Mouse (Mus musculus) frontal cortex, adult (tissue): ENCODE measurements around the gene Tnxb.

Experiments
- ATAC-seq: cut with Nextera tagmentation; 2 replicates; pipeline ENCODE4 v1.9.2; 2017; ENCODE audit warnings: mild to moderate bottlenecking, moderate library complexity, mixed read lengths; ENCODE audit not compliant: low TSS enrichment

Gene Tnxb

DNA sequence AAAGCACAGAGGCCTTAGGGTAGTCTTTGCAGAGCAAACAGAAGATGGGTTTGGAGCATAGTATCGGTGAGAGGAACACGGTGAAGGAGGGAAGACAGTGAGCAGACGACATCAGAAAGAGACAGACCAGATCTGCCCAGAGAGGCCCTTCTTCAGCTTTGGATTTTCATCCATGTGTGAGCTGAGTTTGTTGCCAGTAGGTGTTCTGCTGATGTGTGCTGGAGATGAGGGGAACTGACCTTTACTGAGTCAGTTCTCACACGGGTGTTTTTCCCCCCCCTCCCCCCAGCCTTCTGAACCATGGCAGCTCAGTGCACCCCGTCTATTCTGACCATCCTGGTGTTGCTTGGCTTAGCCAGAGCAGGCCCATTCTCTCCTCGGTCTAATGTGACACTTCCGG is at the start of gene Tnxb:
Tnxb (plus strand) TSS at position 301 of the 400 bp plus-strand sequence.
- ATAC-seq, result no peak

GRCm38 (mm10) chr17:34621006-34621405 is 49.3 kb upstream of the Tnxb start:
- ATAC-seq, result no peak

DNA sequence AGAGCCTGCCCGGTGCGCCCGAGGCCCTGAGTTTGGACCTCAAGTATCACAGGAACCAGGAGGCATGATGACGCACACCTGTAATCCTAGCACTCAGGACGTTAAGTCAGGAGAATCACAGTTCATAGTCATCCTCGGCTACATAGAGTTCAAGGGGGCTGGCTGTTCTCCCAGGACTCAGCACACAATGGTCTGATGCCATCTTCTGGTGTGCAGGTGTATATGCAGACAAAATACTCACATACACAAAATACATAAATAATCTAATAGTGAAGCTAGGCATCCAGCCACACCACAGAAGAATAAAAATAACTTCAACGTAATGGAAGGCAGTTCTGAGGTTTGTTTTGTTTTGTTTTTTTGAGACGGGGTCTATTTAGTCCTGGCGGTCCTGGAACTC is 47.2 kb upstream of the Tnxb start:
- no peak for ATAC-seq

DNA sequence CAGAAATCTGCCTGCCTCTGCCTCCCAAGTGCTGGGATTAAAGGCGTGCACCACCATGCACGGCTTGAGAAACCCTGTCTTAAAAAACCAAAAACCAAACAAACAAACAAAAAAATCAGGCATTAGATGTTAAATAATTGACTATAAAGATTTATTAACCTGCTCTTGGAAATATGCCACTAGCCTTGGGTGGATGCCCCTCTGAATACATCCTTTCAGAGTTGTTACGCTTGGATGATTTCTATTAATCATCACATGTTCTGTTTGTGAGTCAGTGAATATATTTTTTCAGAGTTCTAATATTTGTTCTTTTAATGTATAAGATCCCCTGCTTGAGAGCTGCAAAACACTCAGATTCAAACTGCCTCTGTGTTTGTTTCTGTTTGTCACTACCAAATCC is 45.4 kb upstream of the Tnxb start:
- no peak for ATAC-seq

- ATAC-seq, result no peak
Measured at GRCm38 (mm10) chr17:34626062-34626772, 44.1 kb upstream of the Tnxb start.

GRCm38 (mm10) chr17:34626773-34627092 is 43.6 kb upstream of the Tnxb start:
- ATAC-seq, result peak; percentile 14; the same call in 1 of the 2 replicates

DNA sequence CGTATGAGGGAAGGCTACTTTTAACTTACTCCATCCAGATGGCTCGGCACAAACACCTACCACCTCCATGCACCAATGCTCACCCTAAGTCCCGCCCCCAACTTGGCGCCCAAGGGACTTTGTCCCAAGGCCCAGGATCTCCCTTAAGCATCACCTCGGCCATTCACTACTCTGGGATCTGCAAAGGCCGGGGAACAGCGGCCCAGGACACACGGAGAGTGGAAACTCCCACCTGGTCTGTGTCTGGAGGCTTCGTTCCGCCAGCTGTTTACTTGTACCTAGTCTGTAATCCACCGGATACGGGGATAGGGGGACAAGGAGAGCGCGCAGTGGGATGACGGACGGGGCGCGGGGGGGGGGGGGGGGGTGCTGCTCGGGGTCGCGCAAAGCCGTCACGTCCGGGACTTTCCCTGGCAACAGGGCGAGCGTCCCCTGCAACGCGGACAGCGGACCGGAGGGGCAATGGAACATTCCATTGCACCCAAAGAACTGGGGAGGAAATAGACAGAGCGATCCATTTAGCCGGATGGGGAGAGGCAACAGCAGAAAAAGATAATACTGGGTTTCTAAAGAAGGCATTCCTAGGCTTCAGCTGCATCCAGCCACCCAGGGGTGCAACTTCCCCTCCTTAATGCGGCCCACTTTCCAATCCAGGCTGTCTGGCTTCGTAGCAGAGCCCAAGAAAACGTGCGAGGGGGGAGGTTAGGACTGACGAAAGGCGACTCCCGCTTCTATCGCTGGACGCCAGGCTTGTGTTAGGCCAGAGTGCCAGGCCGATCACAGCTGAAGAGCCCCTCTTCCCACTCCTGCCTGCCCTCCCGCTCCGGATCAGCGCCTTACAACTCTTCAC is 43.0 kb upstream of the Tnxb start:
- ATAC-seq, result peak; percentile 38

DNA sequence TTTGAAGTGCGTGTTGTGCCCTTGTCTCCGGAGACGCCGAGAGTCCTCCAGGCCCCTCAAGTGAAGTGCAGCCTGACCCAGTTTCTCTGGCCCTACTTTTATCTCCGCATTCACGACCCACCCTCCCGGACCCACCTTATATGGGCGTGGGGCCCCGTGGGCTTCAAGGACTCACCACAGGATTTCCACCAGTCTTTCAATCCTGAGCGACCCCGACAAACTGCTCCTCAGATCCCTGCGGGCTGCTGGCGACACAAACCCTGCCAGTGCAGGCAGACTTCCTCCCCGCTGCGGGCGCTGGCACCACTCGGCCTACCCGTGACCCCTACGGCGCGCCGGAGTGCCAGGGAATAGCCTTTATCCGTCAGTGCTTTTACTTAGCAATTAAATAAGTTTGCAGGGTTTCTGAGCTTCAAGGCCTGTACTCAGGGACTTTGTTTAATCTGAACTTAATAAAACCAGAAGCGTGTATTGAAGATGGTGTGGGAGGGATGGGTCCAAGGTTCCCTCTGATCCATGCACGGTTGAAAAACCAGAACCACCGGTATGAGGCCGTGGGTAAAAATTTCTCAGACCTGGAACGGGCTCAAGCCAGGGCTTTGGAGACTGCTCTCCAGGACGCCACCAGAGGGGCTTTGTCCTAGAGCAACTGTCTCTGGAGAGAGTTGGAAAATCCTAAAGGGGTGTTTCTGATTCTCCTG is 42.2 kb upstream of the Tnxb start, which contains the start of gene Ppt2:
Ppt2 (minus strand) TSS at position 568 of the 701 bp plus-strand sequence.
- no peak for ATAC-seq

GRCm38 (mm10) chr17:34628644-34628967 is 41.7 kb upstream of the Tnxb start:
- no peak for ATAC-seq

DNA sequence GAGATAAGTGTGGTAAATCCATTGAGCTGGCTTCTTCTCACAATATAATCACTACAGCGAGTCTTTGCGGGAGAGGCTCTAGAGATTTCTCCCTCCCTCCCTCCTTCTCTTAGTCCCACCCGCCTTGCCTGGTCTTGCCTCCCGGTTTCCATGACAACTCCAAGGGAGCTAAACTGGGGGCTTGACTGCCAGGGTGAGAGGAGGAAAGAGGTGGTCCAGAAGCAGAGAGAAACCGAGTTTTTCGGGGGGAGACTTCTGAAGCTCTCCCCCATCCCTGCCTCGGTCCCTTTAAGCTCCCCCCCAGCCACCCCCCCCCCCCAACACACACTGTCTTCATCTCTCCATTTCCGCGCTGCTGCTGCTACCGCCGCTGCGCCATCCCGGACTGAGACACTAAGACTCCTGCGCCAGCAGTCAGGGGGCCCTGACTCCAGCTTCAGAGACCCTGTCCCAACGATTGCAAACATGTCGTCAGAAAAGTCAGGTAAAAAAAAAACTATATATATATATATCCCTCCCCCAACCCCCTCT is 41.0 kb upstream of the Tnxb start, which contains the start of gene Prrt1:
Prrt1 (plus strand) TSS at position 313 of the 531 bp plus-strand sequence.
- ATAC-seq, result peak; percentile 29

DNA sequence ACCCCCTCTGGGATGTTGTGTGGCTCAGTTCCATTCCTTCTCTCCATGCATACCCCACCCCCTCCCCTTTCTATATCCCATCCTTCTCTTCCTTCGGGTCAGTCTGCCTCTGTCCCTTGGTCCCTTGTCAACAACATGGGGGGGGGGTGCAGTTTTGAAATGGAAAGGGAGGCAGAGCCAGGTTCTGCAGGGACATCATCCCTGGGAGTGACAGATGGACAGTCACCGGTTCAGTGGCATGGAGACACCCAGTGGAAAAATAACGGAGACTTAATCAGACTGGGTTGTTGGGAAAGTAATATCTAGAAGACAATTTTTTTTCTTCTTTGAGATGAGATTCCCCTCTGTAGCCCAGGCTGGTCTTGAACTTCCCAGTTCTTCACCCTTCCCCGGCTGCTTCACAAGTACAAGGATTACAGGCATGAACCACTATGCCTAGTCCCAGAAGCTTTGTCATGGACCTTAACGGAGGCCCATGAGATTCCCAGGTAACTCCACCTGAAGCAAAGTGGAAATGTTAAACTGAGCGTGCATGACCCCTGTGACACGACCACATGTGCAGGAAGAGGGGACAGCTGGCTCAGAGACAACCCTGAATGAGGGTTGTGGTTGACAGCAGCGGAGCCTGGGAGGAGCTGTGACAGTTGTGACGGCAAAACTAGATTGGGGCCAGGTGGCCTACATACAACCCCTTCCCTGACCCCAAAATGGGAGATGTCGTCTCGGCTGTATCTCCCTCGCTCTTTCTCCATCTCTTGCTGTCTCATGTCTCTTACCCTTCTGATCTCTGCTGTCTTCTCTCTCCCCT is 40.3 kb upstream of the Tnxb start:
- ATAC-seq, result no peak

GRCm38 (mm10) chr17:34630761-34631301 is 39.5 kb upstream of the Tnxb start:
- no peak for ATAC-seq

DNA sequence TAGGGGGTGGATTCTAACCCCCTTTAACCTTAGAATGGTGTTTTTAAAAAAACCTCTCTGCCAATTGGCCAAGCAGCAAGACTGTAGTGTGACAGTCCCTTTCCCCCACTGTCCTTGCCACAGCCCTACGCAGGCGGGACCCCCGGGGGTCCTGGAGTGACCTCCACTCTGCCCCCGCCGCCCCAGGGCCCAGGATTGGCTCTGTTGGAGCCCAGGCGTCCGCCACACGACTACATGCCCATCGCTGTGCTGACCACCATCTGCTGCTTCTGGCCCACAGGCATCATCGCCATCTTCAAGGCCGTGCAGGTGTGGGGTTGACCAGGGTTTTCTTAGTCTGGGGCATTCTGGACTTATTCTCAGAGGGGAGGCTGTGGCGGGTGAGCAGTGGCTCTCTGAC is 38.7 kb upstream of the Tnxb start:
- ATAC-seq, result no peak

DNA sequence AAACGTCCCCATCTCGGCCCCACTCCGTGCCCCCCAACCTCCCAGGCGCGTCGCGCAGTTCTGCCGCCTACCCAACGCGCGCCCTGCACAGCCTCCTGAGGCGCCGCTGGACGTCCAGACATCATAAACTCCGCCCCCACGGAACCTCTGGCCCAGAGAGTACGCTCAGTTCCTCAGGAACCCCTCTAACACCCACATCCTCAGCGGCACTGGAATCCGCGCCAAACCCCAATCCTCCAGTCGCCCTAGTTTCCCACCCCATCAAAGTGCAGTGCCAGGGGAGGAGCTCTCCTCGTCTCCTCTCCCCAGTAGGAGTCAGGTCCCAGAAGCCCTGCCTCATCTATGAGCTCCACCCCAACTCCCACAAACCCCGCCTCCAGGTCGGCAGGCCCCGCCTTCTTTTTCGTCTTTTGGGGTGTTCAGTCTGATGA is 38.1 kb upstream of the Tnxb start:
- ATAC-seq, result peak; percentile 74

- no peak for ATAC-seq
Measured at GRCm38 (mm10) chr17:34635671-34636070, 34.7 kb upstream of the Tnxb start.

GRCm38 (mm10) chr17:34637459-34637858 is 32.9 kb upstream of the Tnxb start:
- ATAC-seq, result no peak

DNA sequence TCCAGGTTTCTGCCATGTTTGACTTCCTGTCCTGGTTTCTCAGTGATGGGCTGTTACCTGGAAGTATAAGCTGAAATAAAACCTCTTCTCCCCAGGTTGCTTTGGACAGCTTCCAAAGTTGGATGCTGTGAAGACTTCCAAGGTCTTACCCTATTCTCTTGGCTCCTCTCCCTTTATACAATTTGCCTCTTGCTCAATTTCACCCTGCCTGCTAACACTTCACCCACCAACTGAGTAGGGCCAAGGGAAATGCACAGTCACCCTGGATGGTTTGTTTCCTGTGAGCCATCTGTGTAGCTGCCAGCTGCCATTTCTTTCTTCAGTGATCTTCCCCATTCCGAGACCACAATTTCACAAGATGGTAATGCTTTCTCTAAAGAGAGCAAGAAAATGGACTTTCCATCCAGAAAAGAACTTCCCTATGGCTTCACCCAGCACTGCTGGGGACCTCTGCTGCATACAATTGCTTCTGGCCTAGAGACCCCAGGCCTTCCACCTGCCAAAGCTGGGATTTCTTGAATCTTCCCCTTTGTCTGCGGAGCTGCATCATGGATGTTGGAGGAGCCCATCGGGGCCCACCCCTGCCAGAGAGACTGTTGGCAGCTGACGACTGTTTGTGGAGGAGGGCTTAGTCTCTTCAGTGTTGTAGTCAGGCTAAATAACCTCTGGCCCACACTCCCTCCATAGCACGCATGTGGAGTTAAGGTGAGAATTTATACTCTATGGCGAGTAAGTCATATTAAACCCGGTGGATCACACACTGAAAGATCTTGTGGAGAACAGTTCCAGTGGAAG is 30.7 kb upstream of the Tnxb start:
- no peak for ATAC-seq

- peak; percentile 43 for ATAC-seq
Measured at GRCm38 (mm10) chr17:34640778-34641601, 29.3 kb upstream of the Tnxb start.

- ATAC-seq, result no peak
Measured at GRCm38 (mm10) chr17:34641945-34642344, 28.4 kb upstream of the Tnxb start.
